Mouse (Mus musculus): ENCODE measurements at regions not wholly inside any gene's neighbourhood (a gene's known extent, or its start where the extent isn't known, plus 50 kb on each side); places are given as distances from the start of the nearest gene placed in this dataset.

DNA sequence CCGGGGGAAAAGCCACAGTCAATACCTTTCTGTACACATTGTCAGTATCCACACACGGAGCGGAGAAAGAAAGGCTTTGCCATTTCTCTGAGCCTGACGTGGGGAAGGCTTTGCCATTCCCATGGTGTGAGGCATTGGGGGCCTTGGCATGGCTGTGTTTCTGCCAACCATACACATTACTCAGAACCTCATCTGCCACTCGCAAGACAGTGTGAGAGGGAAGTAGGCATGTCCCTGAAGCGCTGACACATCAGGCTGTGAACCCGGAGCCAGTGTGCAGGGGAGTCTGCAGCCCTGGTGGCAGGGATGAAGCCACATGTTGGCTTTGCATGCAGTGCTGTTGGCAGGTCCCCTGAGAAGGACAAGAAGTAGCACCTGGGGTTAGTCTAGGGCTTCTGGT is 145.6 kb downstream of the Cyld start:
- TF ChIP-seq CTCF (IDR thresholded peaks at IDR 0.05; ENCODE audit: borderline replicate concordance, extremely low read depth, insufficient read depth, insufficient read length) (no peak), POLR2A (IDR thresholded peaks at IDR 0.05; ENCODE audit: borderline replicate concordance, extremely low read depth, insufficient read depth, insufficient read length, poor library complexity, severe bottlenecking) (no peak)

Measured in brain, embryonic 14.5 days (tissue).